Mouse (Mus musculus): ENCODE results near the gene Ncapd2.

DNA sequence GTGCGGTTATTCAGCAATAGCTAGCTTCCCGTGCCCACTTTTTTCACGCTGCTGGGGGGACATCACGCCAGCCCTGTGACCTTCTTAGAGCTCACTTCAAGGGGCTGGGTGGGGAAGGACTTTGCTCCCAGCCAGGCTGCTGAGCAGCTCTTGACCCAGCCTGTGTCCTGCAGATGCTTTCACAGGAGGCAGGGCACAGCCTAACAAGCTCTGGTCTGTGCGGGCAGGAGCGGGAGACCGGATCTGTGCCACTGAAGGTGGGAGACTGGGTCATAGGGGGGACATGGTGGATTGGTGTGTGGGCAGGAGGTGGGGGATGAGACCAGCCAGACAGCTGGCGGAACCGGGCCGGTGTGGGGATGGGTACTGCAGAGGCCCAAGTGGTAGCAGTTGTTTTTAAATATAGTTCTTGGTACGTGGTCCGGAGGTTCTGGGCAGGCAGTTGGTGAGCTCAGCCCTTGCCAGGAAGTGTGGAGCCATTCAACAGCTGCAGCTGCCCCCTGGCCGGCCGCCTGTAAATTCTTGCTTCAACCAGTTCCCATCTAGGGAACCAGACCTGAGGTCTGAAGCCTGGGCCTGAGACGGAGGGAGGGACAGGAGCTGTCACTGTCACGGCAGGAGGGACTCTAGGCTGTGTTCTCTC lies 42.5 kb downstream of the Ncapd2 start:
- TF ChIP-seq POLR2A (IDR thresholded peaks at IDR 0.05; ENCODE audit: insufficient read depth, low read length) (no peak), CTCF (IDR thresholded peaks at IDR 0.05; ENCODE audit: low read depth, low read length) (no peak), EP300 (IDR thresholded peaks at IDR 0.05; ENCODE audit: insufficient read depth, low read depth, low read length) (no peak)

Data from ES-Bruce4 (cell line).